Mouse (Mus musculus): Measurements from ENCODE around the gene Cacna1s.

Gene Cacna1s

GRCm38 (mm10) chr1:136137575-136137974 is 85.0 kb downstream of the Cacna1s start:
- DNase-seq (ENCODE audit: low spot score in 2 of 2): no peak

- no peak for DNase-seq (ENCODE audit: low spot score in 2 of 2)
Observed at GRCm38 (mm10) chr1:136138191-136138830, 85.8 kb downstream of the Cacna1s start.

- peak; percentile 72 to 76 for DNase-seq (ENCODE audit: low spot score in 2 of 2)
Observed at GRCm38 (mm10) chr1:136139990-136140640, 87.6 kb downstream of the Cacna1s start.

GRCm38 (mm10) chr1:136141176-136141950 is 88.8 kb downstream of the Cacna1s start:
- no peak for DNase-seq (ENCODE audit: low spot score in 2 of 2)

GRCm38 (mm10) chr1:136142336-136142735 is 89.8 kb downstream of the Cacna1s start:
- no peak for DNase-seq (ENCODE audit: low spot score in 2 of 2)

GRCm38 (mm10) chr1:136143514-136143913 is 91.0 kb downstream of the Cacna1s start:
- peak in 1 of 2 experiments; percentile 47 for DNase-seq (ENCODE audit: low spot score in 2 of 2)

GRCm38 (mm10) chr1:136149702-136150101 is 97.2 kb downstream of the Cacna1s start:
- no peak for DNase-seq (ENCODE audit: low spot score in 2 of 2)

- no peak for DNase-seq (ENCODE audit: low spot score in 2 of 2)
Observed at GRCm38 (mm10) chr1:136151371-136151770, 98.8 kb downstream of the Cacna1s start.

- no peak for DNase-seq (ENCODE audit: low spot score in 2 of 2)
Observed at GRCm38 (mm10) chr1:136156304-136156703, 103.8 kb downstream of the Cacna1s start.

GRCm38 (mm10) chr1:136156951-136157350 is 104.4 kb downstream of the Cacna1s start:
- DNase-seq (ENCODE audit: low spot score in 2 of 2): no peak

GRCm38 (mm10) chr1:136159830-136160229 is 107.3 kb downstream of the Cacna1s start:
- no peak for DNase-seq (ENCODE audit: low spot score in 2 of 2)

- no peak for DNase-seq (ENCODE audit: low spot score in 2 of 2)
Observed at GRCm38 (mm10) chr1:136160297-136160696, 107.7 kb downstream of the Cacna1s start.

GRCm38 (mm10) chr1:136160930-136161329 is 108.4 kb downstream of the Cacna1s start:
- DNase-seq (ENCODE audit: low spot score in 2 of 2): no peak

GRCm38 (mm10) chr1:136161333-136161921 is 108.9 kb downstream of the Cacna1s start:
- no peak for DNase-seq (ENCODE audit: low spot score in 2 of 2)

GRCm38 (mm10) chr1:136165436-136165835 is 112.9 kb downstream of the Cacna1s start:
- no peak for DNase-seq (ENCODE audit: low spot score in 2 of 2)

GRCm38 (mm10) chr1:136167657-136168056 is 115.1 kb downstream of the Cacna1s start:
- no peak for DNase-seq (ENCODE audit: low spot score in 2 of 2)

Measured in frontal cortex, postnatal 25 days (tissue).